Mouse (Mus musculus) effector memory CD4-positive, alpha-beta T cell, adult 7 months (primary cell): ENCODE measurements around the gene Tmem191c. TPM values are rescaled to one million over a fixed set of nuclear protein-coding genes. Genes with fewer than 3 reads are reported as not detected.

ENCODE experiments used
- polyA plus RNA-seq: library from polyadenylated mRNA; unstranded; fragments of 100-300 nt; shearing (Covaris generic); gene quantifications from one replicate; pipeline ENCODE4 v1.2.1, GENCODE M21; 2017

Gene Tmem191c
- polyA plus RNA-seq = 117 TPM

GRCm38 (mm10) chr16:17275721-17276120 lies at the start of gene Tmem191c:
Gene Tmem191c, plus strand, starts transcription at chr16:17276077.

GRCm38 (mm10) chr16:17232794-17233701 lies 42.8 kb upstream of the Tmem191c start, which contains the start of gene Hic2:
Gene Hic2, plus strand, starts transcription at chr16:17233572.

GRCm38 (mm10) chr16:17331116-17331515 lies 55.2 kb downstream of the Tmem191c start, which contains the start of gene Serpind1:
Gene Serpind1, plus strand, starts transcription at chr16:17331371.

Other genes with a start within 250 kb of the Tmem191c start
- 3.4 TPM for gene Ypel1, start 206.4 kb upstream of the Tmem191c start, polyA plus RNA-seq
- 179 TPM for gene Ppil2, start 164.8 kb upstream of the Tmem191c start, polyA plus RNA-seq
- 3.7 TPM for gene 2610318N02Rik, start 150.9 kb upstream of the Tmem191c start, polyA plus RNA-seq
- 36.4 TPM for gene Sdf2l1, start 143.7 kb upstream of the Tmem191c start, polyA plus RNA-seq
- 3.4 TPM for gene Ydjc, start 131.5 kb upstream of the Tmem191c start, polyA plus RNA-seq
- gene Ccdc116, start 128.8 kb upstream of the Tmem191c start, polyA plus RNA-seq = 1.7 TPM
- 248 TPM for gene Ube2l3, start 73.4 kb upstream of the Tmem191c start, polyA plus RNA-seq
- gene Rimbp3, start 67.5 kb upstream of the Tmem191c start, polyA plus RNA-seq = not detected
- gene Hic2, start 42.5 kb upstream of the Tmem191c start, polyA plus RNA-seq = 1.7 TPM
- 0.67 TPM for gene Serpind1, start 55.3 kb downstream of the Tmem191c start, polyA plus RNA-seq
- gene Snap29, start 129.9 kb downstream of the Tmem191c start, polyA plus RNA-seq = 18.5 TPM
- 59.5 TPM for gene Pi4ka, start 130.2 kb downstream of the Tmem191c start, polyA plus RNA-seq
- 57.1 TPM for gene Crkl, start 175.9 kb downstream of the Tmem191c start, polyA plus RNA-seq
- gene Aifm3, start 213.5 kb downstream of the Tmem191c start, polyA plus RNA-seq = not detected
- gene Lztr1, start 232.6 kb downstream of the Tmem191c start, polyA plus RNA-seq = 39.1 TPM